Mouse (Mus musculus) spleen, adult 2 months (tissue): ENCODE data around the gene Atp4b. TPM values are rescaled to one million over a fixed set of nuclear protein-coding genes. Genes with fewer than 3 reads are reported as not detected.

Source experiments
- DNase-seq, 2 experiments: peaks; one replicate each; pipeline versions ENCODE4 v3.0.0 to v3.0.0-alpha.2; 2012 to 2021; ENCODE audit warnings: low spot score in 2 of 2, low read depth in 1 of 2
- H3K27ac ChIP-seq: fragments of 200-500 bp; 2 replicates; pipeline ENCODE4 v1.5.1; 2012; ENCODE audit warnings: low read length, inconsistent platforms; ENCODE audit not compliant: insufficient read depth
- H3K27me3 ChIP-seq: fragments of 200-500 bp; 2 replicates; pipeline ENCODE4 v1.6.1; 2012; ENCODE audit warnings: mild to moderate bottlenecking, moderate library complexity, low read length, inconsistent platforms; ENCODE audit not compliant: control insufficient read depth, insufficient read depth
- H3K36me3 ChIP-seq: fragments of 200-500 bp; 2 replicates; pipeline ENCODE4 v1.6.1; 2012; ENCODE audit warnings: mild to moderate bottlenecking, low read length, inconsistent platforms; ENCODE audit not compliant: control insufficient read depth, insufficient read depth
- H3K4me1 ChIP-seq: fragments of 200-500 bp; 2 replicates; pipeline ENCODE4 v1.6.1; 2011; ENCODE audit warnings: inconsistent platforms; ENCODE audit not compliant: control insufficient read depth, insufficient read depth, insufficient read length
- H3K4me3 ChIP-seq: fragments of 200-500 bp; 2 replicates; pipeline ENCODE4 v1.5.1; 2011; ENCODE audit warnings: mild to moderate bottlenecking, inconsistent platforms; ENCODE audit not compliant: insufficient read depth, insufficient read length; ENCODE audit errors: extremely low read depth
- CTCF ChIP-seq: fragments of 200-500 bp; IDR thresholded peaks from 2 replicates; pipeline ENCODE4 v1.5.1; 2011; ENCODE audit warnings: mild to moderate bottlenecking, inconsistent platforms; ENCODE audit not compliant: insufficient read depth, insufficient read length, insufficient replicate concordance; ENCODE audit errors: extremely low read depth
- POLR2A ChIP-seq: fragments of 200-500 bp; IDR thresholded peaks from 2 replicates; pipeline ENCODE4 v1.6.1; 2011; ENCODE audit warnings: low read depth, low read length, inconsistent platforms
- WGBS: fragments of 180-500 bp; shearing (Covaris S2); methylation state at CpG from one replicate; pipeline ENCODE4 v1.1.7; 2018; 5-methylcytosine and 5-hydroxymethylcytosine counted together
- polyA plus RNA-seq: library from polyadenylated mRNA; depleted of rRNA; stranded (reverse); fragments of >200 nt; gene quantifications from 2 replicates; pipeline ENCODE4 v1.2.3, GENCODE M21; 2012; rRNA removed

Atp4b gene
- polyA plus RNA-seq, result 0.06 and 0.08 TPM in 2 replicates

DNA sequence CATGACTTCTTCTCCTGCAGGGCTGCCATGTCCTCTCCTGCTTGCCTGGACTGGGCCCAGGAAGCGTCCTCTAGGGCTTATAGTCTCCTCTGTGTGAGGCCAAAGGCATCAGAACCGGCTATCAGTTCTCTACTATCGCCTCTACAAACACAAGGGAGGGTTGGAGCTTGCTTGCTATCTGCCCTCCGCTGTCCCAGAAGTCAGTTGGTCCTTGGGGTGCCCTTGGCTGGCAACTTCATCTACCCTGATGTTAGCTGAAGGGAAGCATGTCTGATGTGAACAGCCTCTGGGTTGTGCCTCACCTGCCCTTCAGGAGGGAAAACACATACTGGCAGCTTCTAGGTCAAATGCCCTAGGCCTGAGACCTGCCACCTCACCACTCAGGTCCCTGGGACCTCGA, at the start of gene Atp4b:
Gene Atp4b, minus strand, starts transcription at position 101 of the 400 bp plus-strand sequence.
- no peaks in the 10 kb centered on the region for H3K4me1 ChIP-seq
- no peak within 1 kb of the TSS for H3K4me3 ChIP-seq
- H3K27ac ChIP-seq, result no peak within 1 kb of the TSS
- no peaks in the 10 kb centered on the region for H3K36me3 ChIP-seq
- H3K27me3 ChIP-seq, result no peaks in the 10 kb centered on the region
- WGBS, result 78% methylated on average over 5 of the region's 5 CpGs
- TF ChIP-seq POLR2A (no peak), CTCF (no peak)
- no peak for DNase-seq

DNA sequence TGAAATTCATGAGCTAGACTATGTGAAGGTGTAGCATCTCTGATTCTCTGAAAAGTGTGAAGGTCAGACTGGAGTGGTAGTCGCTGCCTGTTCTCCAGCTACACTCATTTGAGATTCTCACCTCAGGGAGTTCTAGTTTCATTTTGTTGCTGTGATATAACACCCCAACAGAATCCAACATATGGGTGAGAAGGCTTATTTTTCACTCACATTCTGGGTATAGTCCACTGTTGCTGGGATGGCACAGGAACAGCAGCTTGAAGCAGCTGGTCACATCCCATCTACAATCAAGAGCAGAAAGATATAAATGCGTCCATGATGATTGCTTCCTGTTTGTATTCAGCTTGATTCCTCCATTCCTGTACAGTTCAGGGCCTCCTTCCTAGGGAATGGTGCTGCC, 45.5 kb upstream of the Atp4b start:
- DNase-seq, result no peak
- no peak overlapping the region for H3K4me3 ChIP-seq
- TF ChIP-seq CTCF (no peak), POLR2A (no peak)
- H3K36me3 ChIP-seq, result no peaks in the 10 kb centered on the region
- WGBS, result 90% methylated on average over 2 of the region's 2 CpGs
- H3K27ac ChIP-seq, result no peak overlapping the region
- no peaks in the 10 kb centered on the region for H3K27me3 ChIP-seq
- no peaks in the 10 kb centered on the region for H3K4me1 ChIP-seq

DNA sequence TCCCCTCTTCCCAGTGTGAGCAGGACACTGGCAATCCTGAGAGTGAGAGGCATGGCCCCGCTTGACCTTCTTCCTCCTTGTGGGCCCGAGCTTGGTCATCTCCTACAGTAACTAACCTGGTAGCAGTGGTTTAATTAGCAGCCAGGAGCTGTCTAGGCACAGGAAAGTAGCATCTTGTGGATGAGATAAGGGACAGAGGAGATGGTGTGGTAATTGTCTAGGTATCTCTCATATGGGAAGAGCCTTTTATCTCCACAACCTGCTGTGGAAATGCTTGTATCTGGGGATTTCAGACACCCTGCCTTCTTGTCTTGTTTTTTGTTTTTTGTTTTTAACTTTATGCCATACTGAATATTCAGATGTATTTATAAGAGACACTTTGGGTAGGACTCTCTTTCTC, 40.9 kb upstream of the Atp4b start:
- no peak overlapping the region for H3K4me3 ChIP-seq
- no peak overlapping the region for H3K27ac ChIP-seq
- no peak for TF ChIP-seq CTCF
- H3K27me3 ChIP-seq, result no peaks in the 10 kb centered on the region; the same call in 1 of the 2 replicates
- H3K4me1 ChIP-seq, result no peaks in the 10 kb centered on the region
- WGBS, result 79% methylated on average over 2 of the region's 2 CpGs
- H3K36me3 ChIP-seq, result no peaks in the 10 kb centered on the region
- DNase-seq, result no peak

DNA sequence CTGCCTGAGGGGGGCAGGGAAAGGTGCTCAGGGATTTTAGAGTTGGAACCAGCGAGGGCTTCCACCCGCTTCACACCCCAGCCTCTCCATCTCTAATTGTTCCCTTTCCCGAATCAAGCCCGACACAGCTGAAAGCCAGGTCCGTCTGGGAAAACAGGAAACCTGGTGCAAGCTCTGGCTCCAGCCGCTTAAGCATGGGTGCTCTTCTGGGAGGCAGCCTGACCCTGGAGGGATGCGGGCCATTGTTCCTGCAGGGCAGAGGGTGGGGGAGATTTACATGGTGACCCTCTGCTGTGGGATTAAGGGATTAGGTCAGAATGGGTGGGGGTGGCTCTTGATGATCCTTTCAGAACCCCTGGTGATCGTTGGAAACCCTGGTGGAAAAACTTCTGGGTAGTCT, 39.4 kb upstream of the Atp4b start:
- 21% methylated on average over 8 of the region's 8 CpGs for WGBS
- TF ChIP-seq POLR2A, result no peak
- no peak for TF ChIP-seq CTCF

DNA sequence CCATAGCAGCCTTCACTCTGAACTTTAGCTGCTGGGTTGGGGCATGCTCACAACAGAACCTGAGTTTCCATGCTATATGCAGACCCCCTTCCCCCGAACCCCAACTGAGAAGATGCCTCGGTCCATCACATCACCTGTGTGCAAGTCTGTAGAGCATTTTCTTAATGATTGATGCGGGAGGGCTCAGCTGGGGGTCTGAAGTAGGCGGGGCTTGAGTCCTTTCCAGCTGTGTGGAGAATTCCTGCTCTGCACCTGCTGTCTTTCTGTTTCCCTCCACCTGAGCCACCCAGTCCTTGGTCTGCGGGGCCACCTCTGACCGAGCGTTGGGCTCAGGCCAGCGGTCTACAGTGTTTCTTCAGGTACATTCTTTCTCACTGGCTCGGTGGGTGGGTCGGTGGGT, 38.3 kb upstream of the Atp4b start, which contains the start of gene Tmem255b:
Gene Tmem255b, plus strand, starts transcription at position 301 of the 400 bp plus-strand sequence.
- no peaks in the 10 kb centered on the region; the same call in 1 of the 2 replicates for H3K27me3 ChIP-seq
- 43% methylated on average over 10 of the region's 10 CpGs for WGBS
- no peak within 1 kb of the TSS for H3K4me3 ChIP-seq
- H3K27ac ChIP-seq, result no peak within 1 kb of the TSS
- no peaks in the 10 kb centered on the region for H3K36me3 ChIP-seq
- H3K4me1 ChIP-seq, result no peaks in the 10 kb centered on the region
- no peak for DNase-seq
- TF ChIP-seq CTCF (no peak), POLR2A (no peak)

More for the DNA sequence above, 39.4 kb upstream of the Atp4b start:
- H3K27ac ChIP-seq, result no peak overlapping the region
- H3K4me3 ChIP-seq, result no peak overlapping the region
- no peaks in the 10 kb centered on the region for H3K4me1 ChIP-seq
- no peaks in the 10 kb centered on the region for H3K36me3 ChIP-seq
- no peaks in the 10 kb centered on the region; the same call in 1 of the 2 replicates for H3K27me3 ChIP-seq
- no peak for DNase-seq

DNA sequence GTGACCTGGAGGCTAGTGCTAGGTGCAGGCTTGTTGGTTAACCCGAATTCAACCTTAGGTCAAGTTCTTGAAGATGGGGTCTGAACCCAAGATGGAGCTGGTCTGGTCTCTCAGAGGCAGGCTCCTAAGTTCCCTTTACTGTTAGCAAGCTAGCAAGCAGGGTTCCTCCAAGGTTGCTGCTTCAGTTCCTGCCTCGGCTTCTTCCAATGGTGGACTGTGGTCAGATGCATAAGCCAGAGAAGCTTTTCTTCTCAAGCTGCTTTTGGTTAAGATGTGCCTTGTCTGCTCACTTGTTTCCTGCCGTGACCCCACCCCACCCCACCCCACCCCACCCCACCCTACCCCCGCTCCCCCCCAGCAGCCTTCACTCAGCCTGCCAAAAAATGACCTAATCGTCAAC, 36.5 kb upstream of the Atp4b start:
- Histone ChIP-seq H3K36me3 (no peaks in the 10 kb centered on the region), H3K27ac (no peak overlapping the region), H3K4me1 (no peaks in the 10 kb centered on the region; the same call in 1 of the 2 replicates), H3K4me3 (no peak overlapping the region), H3K27me3 (no peaks in the 10 kb centered on the region; the same call in 1 of the 2 replicates)
- WGBS, result 22% methylated on average over 5 of the region's 5 CpGs
- TF ChIP-seq CTCF (no peak), POLR2A (no peak)
- DNase-seq, result no peak

DNA sequence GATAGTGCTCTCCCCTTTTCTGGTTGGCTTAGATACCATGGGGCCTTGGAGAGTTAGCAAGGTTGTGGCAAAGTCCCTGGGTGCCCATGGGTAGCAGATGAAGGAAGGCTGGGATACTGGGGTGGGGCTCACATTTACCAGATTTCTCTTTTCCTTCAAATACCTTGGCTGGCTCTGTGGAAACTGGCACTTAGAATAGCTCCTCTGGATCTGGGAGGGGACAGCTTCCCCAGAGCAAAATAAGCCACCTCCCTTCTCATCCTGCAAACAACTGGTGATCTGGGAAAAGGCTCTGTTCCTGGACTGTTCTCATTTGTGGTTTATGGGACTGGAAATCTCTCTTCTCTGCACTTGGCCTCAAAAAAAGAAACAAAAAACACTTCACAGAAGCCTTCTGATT, 34.2 kb upstream of the Atp4b start:
- no peak for TF ChIP-seq POLR2A
- no peak for TF ChIP-seq CTCF
- Histone ChIP-seq H3K36me3 (no peaks in the 10 kb centered on the region), H3K27me3 (no peaks in the 10 kb centered on the region), H3K4me3 (no peak overlapping the region), H3K4me1 (no peaks in the 10 kb centered on the region; the same call in 1 of the 2 replicates), H3K27ac (no peak overlapping the region)
- DNase-seq, result no peak
